Mouse (Mus musculus): ENCODE measurements around the gene Asphd1. TPM values are rescaled to one million over a fixed set of nuclear protein-coding genes. Genes with fewer than 3 reads are reported as not detected.
"Not testable (repeated sequence)": the region's sequence is repeated elsewhere in the genome, so short reads cannot be mapped to it uniquely, and the experiment has no call there.

Gene Asphd1
- polyA plus RNA-seq, 1 experiment: 0.07 TPM

- Histone ChIP-seq H3ac (ENCODE audit: control insufficient read depth, insufficient read length, low read depth) (no peak within 1 kb of the TSS), H3K79me2 (ENCODE audit: control insufficient read depth, insufficient read depth) (no peaks in the 10 kb centered on the region), H3K36me3 (ENCODE audit: control insufficient read depth, insufficient read depth) (no peaks in the 10 kb centered on the region), H3K27me3 (ENCODE audit: control insufficient read depth, insufficient read depth, insufficient read length) (peaks cover 6% of the 10 kb centered on the region), H3K79me3 (ENCODE audit: low read depth) (no peaks in the 10 kb centered on the region), H3K4me3 (ENCODE audit: insufficient read depth, poor library complexity, severe bottlenecking) (no peak within 1 kb of the TSS)
- no peak for TF ChIP-seq CTCF (IDR thresholded peaks at IDR 0.05; ENCODE audit: control insufficient read depth, insufficient read depth, insufficient read length)
- TF ChIP-seq CEBPB (IDR thresholded peaks at IDR 0.05; ENCODE audit: low read depth): no peak
- no peak for TF ChIP-seq MAX (IDR thresholded peaks at IDR 0.05)
- TF ChIP-seq FOSL1 (IDR thresholded peaks at IDR 0.05; ENCODE audit: insufficient read depth, low read length, poor library complexity, severe bottlenecking): no peak
- TF ChIP-seq MYOD1 (IDR thresholded peaks at IDR 0.05; ENCODE audit: control insufficient read depth, insufficient read length, low read depth): no peak
- no peak for TF ChIP-seq MYOG (IDR thresholded peaks at IDR 0.05; ENCODE audit: control insufficient read depth, extremely low read depth, insufficient read length)
- no peak for TF ChIP-seq USF1 (IDR thresholded peaks at IDR 0.05; ENCODE audit: low read depth)
Observed at GRCm38 (mm10) chr7:126922624-126923060, 26.7 kb downstream of the Asphd1 start, which contains the start of gene Tmem219. Gene Tmem219, minus strand, starts transcription at chr7:126922917.

- Histone ChIP-seq H3K36me3 (ENCODE audit: control insufficient read depth, insufficient read depth) (no peaks in the 10 kb centered on the region), H3K79me2 (ENCODE audit: control insufficient read depth, insufficient read depth) (no peaks in the 10 kb centered on the region), H3K27me3 (ENCODE audit: control insufficient read depth, insufficient read depth, insufficient read length) (peaks cover 6% of the 10 kb centered on the region), H3K4me3 (ENCODE audit: insufficient read depth, poor library complexity, severe bottlenecking) (no peak overlapping the region), H3ac (ENCODE audit: control insufficient read depth, insufficient read length, low read depth) (no peak overlapping the region), H3K79me3 (ENCODE audit: low read depth) (no peaks in the 10 kb centered on the region)
- TF ChIP-seq FOSL1 (IDR thresholded peaks at IDR 0.05; ENCODE audit: insufficient read depth, low read length, poor library complexity, severe bottlenecking): no peak
- no peak for TF ChIP-seq USF1 (IDR thresholded peaks at IDR 0.05; ENCODE audit: low read depth)
- no peak for TF ChIP-seq CEBPB (IDR thresholded peaks at IDR 0.05; ENCODE audit: low read depth)
- TF ChIP-seq MYOD1 (IDR thresholded peaks at IDR 0.05; ENCODE audit: control insufficient read depth, insufficient read length, low read depth): no peak
- TF ChIP-seq MAX (IDR thresholded peaks at IDR 0.05): no peak
- no peak for TF ChIP-seq CTCF (IDR thresholded peaks at IDR 0.05; ENCODE audit: control insufficient read depth, insufficient read depth, insufficient read length)
- no peak for TF ChIP-seq MYOG (IDR thresholded peaks at IDR 0.05; ENCODE audit: control insufficient read depth, extremely low read depth, insufficient read length)
Observed at GRCm38 (mm10) chr7:126921563-126921962, 27.8 kb downstream of the Asphd1 start.

- H3ac ChIP-seq (ENCODE audit: control insufficient read depth, insufficient read length, low read depth): no peak overlapping the region
- TF ChIP-seq MYOG (IDR thresholded peaks at IDR 0.05; ENCODE audit: control insufficient read depth, extremely low read depth, insufficient read length): no peak
- no peak for TF ChIP-seq MYOD1 (IDR thresholded peaks at IDR 0.05; ENCODE audit: control insufficient read depth, insufficient read length, low read depth)
- no peak for TF ChIP-seq MAX (IDR thresholded peaks at IDR 0.05)
- TF ChIP-seq CEBPB (IDR thresholded peaks at IDR 0.05; ENCODE audit: low read depth): no peak
- no peak for TF ChIP-seq USF1 (IDR thresholded peaks at IDR 0.05; ENCODE audit: low read depth)
- TF ChIP-seq CTCF (IDR thresholded peaks at IDR 0.05; ENCODE audit: control insufficient read depth, insufficient read depth, insufficient read length): no peak
- no peak for TF ChIP-seq FOSL1 (IDR thresholded peaks at IDR 0.05; ENCODE audit: insufficient read depth, low read length, poor library complexity, severe bottlenecking)
- H3K27me3 ChIP-seq (ENCODE audit: control insufficient read depth, insufficient read depth, insufficient read length): peaks cover 11% of the 10 kb centered on the region
- no peaks in the 10 kb centered on the region for H3K79me2 ChIP-seq (ENCODE audit: control insufficient read depth, insufficient read depth)
- H3K79me3 ChIP-seq (ENCODE audit: low read depth): no peaks in the 10 kb centered on the region
- H3K4me3 ChIP-seq (ENCODE audit: insufficient read depth, poor library complexity, severe bottlenecking): no peak overlapping the region
- no peaks in the 10 kb centered on the region for H3K36me3 ChIP-seq (ENCODE audit: control insufficient read depth, insufficient read depth)
Observed at GRCm38 (mm10) chr7:126919973-126920372, 29.4 kb downstream of the Asphd1 start.

GRCm38 (mm10) chr7:126918356-126918755 lies 31.0 kb downstream of the Asphd1 start:
- H3K79me2 ChIP-seq (ENCODE audit: control insufficient read depth, insufficient read depth); H3K4me3 ChIP-seq (ENCODE audit: insufficient read depth, poor library complexity, severe bottlenecking); H3ac ChIP-seq (ENCODE audit: control insufficient read depth, insufficient read length, low read depth); H3K36me3 ChIP-seq (ENCODE audit: control insufficient read depth, insufficient read depth); H3K79me3 ChIP-seq (ENCODE audit: low read depth): not testable (repeated sequence)
- peaks cover 11% of the 10 kb centered on the region for H3K27me3 ChIP-seq (ENCODE audit: control insufficient read depth, insufficient read depth, insufficient read length)

GRCm38 (mm10) chr7:126914844-126915243 lies 34.5 kb downstream of the Asphd1 start:
- TF ChIP-seq CTCF (IDR thresholded peaks at IDR 0.05; ENCODE audit: control insufficient read depth, insufficient read depth, insufficient read length) (no peak), MAX (IDR thresholded peaks at IDR 0.05) (no peak), CEBPB (IDR thresholded peaks at IDR 0.05; ENCODE audit: low read depth) (no peak), FOSL1 (IDR thresholded peaks at IDR 0.05; ENCODE audit: insufficient read depth, low read length, poor library complexity, severe bottlenecking) (no peak), USF1 (IDR thresholded peaks at IDR 0.05; ENCODE audit: low read depth) (no peak), MYOD1 (IDR thresholded peaks at IDR 0.05; ENCODE audit: control insufficient read depth, insufficient read length, low read depth) (no peak), MYOG (IDR thresholded peaks at IDR 0.05; ENCODE audit: control insufficient read depth, extremely low read depth, insufficient read length) (no peak)
- Histone ChIP-seq H3K79me2 (ENCODE audit: control insufficient read depth, insufficient read depth) (no peaks in the 10 kb centered on the region), H3ac (ENCODE audit: control insufficient read depth, insufficient read length, low read depth) (no peak overlapping the region), H3K4me3 (ENCODE audit: insufficient read depth, poor library complexity, severe bottlenecking) (no peak overlapping the region), H3K36me3 (ENCODE audit: control insufficient read depth, insufficient read depth) (no peaks in the 10 kb centered on the region), H3K27me3 (ENCODE audit: control insufficient read depth, insufficient read depth, insufficient read length) (peaks cover 18% of the 10 kb centered on the region), H3K79me3 (ENCODE audit: low read depth) (no peaks in the 10 kb centered on the region)

GRCm38 (mm10) chr7:126905590-126905989 lies 43.8 kb downstream of the Asphd1 start:
- Histone ChIP-seq H3K36me3 (ENCODE audit: control insufficient read depth, insufficient read depth) (no peaks in the 10 kb centered on the region), H3K79me2 (ENCODE audit: control insufficient read depth, insufficient read depth) (no peaks in the 10 kb centered on the region), H3K27me3 (ENCODE audit: control insufficient read depth, insufficient read depth, insufficient read length) (no peaks in the 10 kb centered on the region), H3K4me3 (ENCODE audit: insufficient read depth, poor library complexity, severe bottlenecking) (no peak overlapping the region), H3ac (ENCODE audit: control insufficient read depth, insufficient read length, low read depth) (no peak overlapping the region), H3K79me3 (ENCODE audit: low read depth) (no peaks in the 10 kb centered on the region)
- TF ChIP-seq MAX (IDR thresholded peaks at IDR 0.05): no peak
- no peak for TF ChIP-seq CTCF (IDR thresholded peaks at IDR 0.05; ENCODE audit: control insufficient read depth, insufficient read depth, insufficient read length)
- TF ChIP-seq MYOD1 (IDR thresholded peaks at IDR 0.05; ENCODE audit: control insufficient read depth, insufficient read length, low read depth): no peak
- TF ChIP-seq USF1 (IDR thresholded peaks at IDR 0.05; ENCODE audit: low read depth): no peak
- TF ChIP-seq MYOG (IDR thresholded peaks at IDR 0.05; ENCODE audit: control insufficient read depth, extremely low read depth, insufficient read length): no peak
- no peak for TF ChIP-seq CEBPB (IDR thresholded peaks at IDR 0.05; ENCODE audit: low read depth)
- no peak for TF ChIP-seq FOSL1 (IDR thresholded peaks at IDR 0.05; ENCODE audit: insufficient read depth, low read length, poor library complexity, severe bottlenecking)

GRCm38 (mm10) chr7:126899781-126900180 lies 49.6 kb downstream of the Asphd1 start:
- H3K79me2 ChIP-seq (ENCODE audit: control insufficient read depth, insufficient read depth); H3K36me3 ChIP-seq (ENCODE audit: control insufficient read depth, insufficient read depth); H3K27me3 ChIP-seq (ENCODE audit: control insufficient read depth, insufficient read depth, insufficient read length); H3ac ChIP-seq (ENCODE audit: control insufficient read depth, insufficient read length, low read depth); H3K79me3 ChIP-seq (ENCODE audit: low read depth); H3K4me3 ChIP-seq (ENCODE audit: insufficient read depth, poor library complexity, severe bottlenecking): not testable (repeated sequence)

All from C2C12 (cell line).